Mouse (Mus musculus) olfactory bulb, adult 2 months (tissue): ENCODE results near the gene Xrcc5.

Experiments
- CTCF ChIP-seq: fragments of 200-500 bp; IDR thresholded peaks from 2 replicates; pipeline ENCODE4 v1.5.1; 2012; ENCODE audit warnings: low read depth, mild to moderate bottlenecking, low read length, moderate library complexity; ENCODE audit not compliant: insufficient read depth
- POLR2A ChIP-seq: fragments of 200-500 bp; IDR thresholded peaks from 2 replicates; pipeline ENCODE4 v1.6.1; 2012; ENCODE audit warnings: mild to moderate bottlenecking, low read depth, low read length, moderate library complexity; ENCODE audit not compliant: insufficient read depth

DNA sequence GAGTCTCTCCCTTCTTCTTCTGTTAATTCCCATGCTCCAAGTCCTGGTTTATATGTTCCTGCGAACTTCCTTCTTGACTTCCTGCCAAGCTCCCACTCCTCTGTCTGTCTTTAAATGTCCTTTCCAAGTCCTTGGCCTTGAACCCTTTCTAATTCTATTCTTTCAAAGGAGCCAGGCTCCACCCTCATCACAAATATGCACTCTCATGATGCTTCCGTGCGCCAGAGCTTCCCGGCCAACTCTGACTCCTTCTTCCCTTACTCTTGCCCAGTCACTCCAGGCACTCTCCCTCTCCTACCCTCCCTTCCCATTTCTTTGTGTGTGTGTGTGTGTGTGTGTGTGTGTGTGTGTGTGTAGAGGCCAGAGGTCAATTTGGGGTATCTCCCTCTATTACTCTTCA lies 70.9 kb downstream of the Xrcc5 start:
- TF ChIP-seq CTCF (no peak), POLR2A (no peak)
